Mouse (Mus musculus): Measurements from ENCODE around the gene Lss. TPM values are rescaled to one million over a fixed set of nuclear protein-coding genes. Genes with fewer than 3 reads are reported as not detected.

Lss gene
- total RNA-seq (2021): 1 to 10 TPM; 6.7 to 8.0 TPM

DNA sequence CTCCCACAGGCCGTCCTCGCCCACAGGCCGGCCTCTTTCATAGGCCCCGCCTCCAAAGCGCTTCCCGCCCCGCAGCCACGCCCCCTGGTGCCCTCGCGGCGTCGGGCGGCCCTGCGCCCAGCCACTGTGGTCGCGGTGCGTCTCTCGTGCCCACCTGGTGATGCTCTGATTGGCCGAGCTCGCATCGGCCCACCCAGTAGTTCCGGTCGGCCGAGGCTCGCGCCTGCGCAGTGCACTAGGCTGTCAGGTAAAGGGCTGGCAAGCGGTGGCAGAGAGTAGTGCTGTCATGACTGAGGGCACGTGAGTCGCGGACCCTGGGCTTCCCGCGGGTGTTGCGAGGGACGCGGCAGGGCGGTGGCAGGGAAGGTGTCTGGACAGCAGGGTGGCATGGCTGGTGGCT lies at the start of gene Lss:
Gene Lss, plus strand, starts transcription at position 214 of the 400 bp plus-strand sequence.
- DNase-seq: peak; percentile 95
- intact Hi-C loops (cut with DNase I): loop anchor here (5.0 kb wide), 1 partner anchor 201 kb away; no protein-coding TSS in a partner anchor

DNA sequence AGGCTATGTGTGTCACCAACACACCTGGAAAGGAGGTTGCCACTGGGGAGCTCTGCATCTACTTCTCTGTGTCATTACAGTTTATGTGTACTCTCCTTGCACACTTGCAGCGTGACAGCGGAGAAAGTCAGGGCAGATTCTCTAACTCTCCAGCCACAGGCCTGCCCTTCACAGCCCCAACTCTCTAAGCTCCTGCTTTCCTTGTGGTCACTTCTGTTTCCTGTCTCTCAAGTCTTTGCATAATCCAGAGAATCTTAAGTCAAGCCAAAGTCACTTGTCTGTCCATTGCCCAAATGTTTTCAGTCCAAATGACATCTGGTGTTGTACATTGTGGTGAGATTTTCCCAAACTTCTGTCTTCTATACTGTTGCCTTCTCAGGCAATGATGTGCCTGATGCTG lies 45.1 kb upstream of the Lss start:
- DNase-seq: no peak
- intact Hi-C loops (cut with DNase I): no loop called here

GRCm38 (mm10) chr10:76488265-76488664 lies 43.1 kb upstream of the Lss start:
- no peak for DNase-seq
- intact Hi-C loops (cut with DNase I): no loop called here

- intact Hi-C loops (cut with DNase I): no loop called here
- no peak for DNase-seq
Measured at GRCm38 (mm10) chr10:76489205-76489604, 42.2 kb upstream of the Lss start.

DNA sequence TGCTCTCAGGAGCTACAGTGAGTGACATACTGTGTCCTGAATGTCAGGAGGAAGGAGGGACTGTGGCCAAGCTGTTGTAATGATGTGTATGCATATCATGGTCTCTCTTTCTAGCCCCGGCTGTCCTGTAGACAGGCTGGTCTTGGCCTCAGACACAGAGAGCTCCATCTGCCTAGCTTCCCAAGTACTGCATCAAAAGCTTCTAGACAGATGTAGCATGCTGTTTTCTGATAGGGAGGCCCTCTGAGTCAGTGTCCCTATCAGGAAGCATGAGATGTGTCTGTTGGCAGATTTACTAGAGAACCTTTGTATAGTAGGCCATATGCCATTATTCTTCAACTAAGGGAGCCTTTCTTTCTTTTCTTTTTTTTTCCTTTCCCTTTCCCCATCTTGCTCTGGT lies 37.9 kb upstream of the Lss start:
- intact Hi-C loops (cut with DNase I): no loop called here
- DNase-seq: no peak

DNA sequence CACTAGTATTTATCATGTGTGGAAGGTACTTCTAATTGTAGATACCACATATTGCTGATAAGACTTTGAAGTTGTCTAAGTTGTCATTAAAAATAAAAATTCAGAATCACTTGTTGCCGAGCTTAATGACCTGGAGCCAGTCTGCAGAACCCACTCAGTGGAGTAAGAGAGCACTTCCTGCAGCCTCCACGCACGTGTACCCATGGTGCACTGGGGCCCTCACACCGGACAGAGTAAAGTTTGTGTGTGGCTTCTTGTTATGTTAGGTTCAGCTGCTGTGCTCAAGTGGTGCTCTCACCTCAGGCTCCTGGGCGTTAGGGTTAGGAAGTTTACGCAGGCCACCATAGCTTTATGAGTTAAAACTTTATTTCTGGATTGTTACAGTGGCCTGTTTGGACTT lies 35.9 kb upstream of the Lss start:
- DNase-seq: peak in 1 of 2 experiments; percentile 11
- intact Hi-C loops (cut with DNase I): no loop called here

GRCm38 (mm10) chr10:76496366-76496765 lies 35.0 kb upstream of the Lss start:
- intact Hi-C loops (cut with DNase I): no loop called here

DNA sequence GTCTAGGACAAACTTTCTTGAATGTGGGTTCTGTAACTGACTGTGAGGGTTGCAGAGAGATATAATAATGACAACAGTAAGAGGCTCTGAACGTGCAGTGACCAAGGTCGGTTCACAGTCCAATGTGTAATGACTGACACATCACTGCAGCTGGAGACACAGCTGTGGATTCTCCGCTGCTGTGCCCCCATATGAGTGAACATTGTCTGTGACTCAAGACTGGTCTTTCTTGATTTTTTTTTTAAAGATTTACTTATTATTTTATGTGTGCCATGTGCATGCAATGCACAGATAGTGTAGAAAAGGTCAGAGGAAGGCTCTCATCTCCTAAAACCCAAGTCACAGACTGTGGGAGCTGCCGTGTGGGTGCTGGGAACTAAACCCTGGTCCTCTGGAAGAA lies 33.9 kb upstream of the Lss start:
- no peak for DNase-seq
- intact Hi-C loops (cut with DNase I): no loop called here

More at GRCm38 (mm10) chr10:76496366-76496765, 35.0 kb upstream of the Lss start:
- peak; percentile 26 to 28 for DNase-seq

GRCm38 (mm10) chr10:76504271-76504943 lies 27.0 kb upstream of the Lss start:
- intact Hi-C loops (cut with DNase I): no loop called here

DNA sequence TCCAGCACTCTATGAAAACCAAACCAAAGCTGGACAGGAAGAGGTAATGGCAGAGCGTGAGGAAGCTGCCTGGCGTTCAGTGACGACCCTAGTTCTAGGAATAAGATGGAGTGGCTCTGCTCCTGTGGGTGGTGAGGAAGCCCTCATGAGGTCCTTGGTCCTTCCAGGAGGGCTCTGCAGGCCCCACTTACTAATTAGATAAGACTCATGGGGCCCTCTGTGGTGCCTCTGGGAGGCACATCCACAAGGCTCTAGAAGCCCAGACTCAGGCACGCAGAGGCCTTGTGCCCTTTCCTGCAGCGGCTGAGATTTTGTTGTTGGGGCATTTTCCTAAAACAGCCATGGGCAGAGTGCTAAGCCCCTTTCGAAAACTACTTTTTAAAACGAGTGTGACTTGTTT lies 25.5 kb upstream of the Lss start:
- intact Hi-C loops (cut with DNase I): no loop called here
- no peak for DNase-seq

More at GRCm38 (mm10) chr10:76504271-76504943, 27.0 kb upstream of the Lss start:
- DNase-seq: no peak

DNA sequence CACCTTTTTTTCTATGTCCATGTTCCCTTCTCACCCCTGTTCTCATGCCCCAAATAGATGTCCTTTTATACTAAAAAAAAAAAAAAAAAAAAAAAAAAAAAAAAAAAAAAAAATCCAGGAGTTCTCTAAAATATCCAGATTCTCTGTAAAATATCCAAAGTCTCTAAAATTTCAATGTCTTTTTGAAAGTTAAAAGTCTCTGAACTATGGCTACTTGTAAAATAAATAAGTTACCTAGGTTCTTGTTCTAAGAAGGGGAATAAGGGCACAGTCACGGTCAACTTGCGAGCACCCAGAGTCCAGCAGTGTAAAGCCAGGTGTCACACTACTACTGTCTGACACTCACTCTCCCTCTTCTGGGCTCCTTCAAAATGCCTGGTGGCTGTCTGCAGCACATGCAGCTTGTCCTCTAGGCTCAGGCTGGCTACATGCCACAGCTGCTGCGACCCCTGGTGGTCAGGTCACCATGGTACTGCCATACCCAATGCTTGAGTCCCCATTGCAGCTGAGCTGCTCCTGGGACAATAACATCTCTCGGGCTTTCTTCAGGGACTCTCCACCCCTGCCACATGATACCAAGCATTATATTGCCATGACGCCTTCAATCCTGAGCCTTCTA lies 18.3 kb upstream of the Lss start:
- intact Hi-C loops (cut with DNase I): loop anchor here (2.0 kb wide), 1 partner anchor 222 kb away; no protein-coding TSS in a partner anchor
- DNase-seq: peak; percentile 85 to 93

GRCm38 (mm10) chr10:76530922-76531321 lies 466 bp upstream of the Lss start:
- intact Hi-C loops (cut with DNase I): loop anchor here (5.0 kb wide), 1 partner anchor 201 kb away; no protein-coding TSS in a partner anchor
- no peak for DNase-seq

DNA sequence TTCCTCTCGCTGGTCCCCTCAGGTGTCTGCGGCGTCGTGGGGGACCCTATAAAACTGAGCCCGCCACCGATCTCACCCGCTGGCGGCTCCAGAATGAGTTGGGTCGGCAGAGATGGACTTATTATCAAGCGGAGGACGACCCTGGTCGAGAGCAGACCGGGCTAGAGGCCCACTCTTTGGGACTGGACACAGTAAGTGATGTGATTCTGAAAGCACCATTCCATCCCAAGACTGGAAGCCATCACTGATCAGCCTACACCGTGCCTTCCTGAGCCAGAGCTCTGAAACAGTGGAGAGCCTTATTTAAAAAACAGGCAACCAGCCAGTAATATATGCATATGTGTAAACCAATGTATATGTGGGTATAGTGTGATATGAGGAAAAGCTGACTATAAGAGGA lies 440 bp downstream of the Lss start:
- no peak for DNase-seq
- intact Hi-C loops (cut with DNase I): loop anchor here (5.0 kb wide), 1 partner anchor 200 kb away; no protein-coding TSS in a partner anchor

DNA sequence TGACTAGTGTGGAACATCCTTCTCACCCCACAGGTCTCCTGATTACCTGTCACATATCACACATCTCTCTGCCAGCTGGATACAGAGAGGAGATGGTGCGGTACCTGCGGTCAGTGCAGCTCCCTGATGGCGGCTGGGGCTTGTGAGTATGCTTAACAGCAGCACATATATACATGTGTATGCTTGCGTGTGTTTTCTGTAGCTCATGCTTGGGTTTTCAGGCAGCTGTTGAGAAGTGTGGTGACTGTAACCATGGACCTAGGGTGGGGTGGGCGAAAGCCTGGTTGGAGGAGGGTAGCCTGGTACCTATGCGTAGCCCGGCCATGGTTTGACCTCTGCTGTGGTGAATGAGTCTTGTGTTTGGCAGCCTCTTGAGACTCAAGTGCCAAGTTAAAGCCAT lies 4.1 kb downstream of the Lss start:
- intact Hi-C loops (cut with DNase I): no loop called here

GRCm38 (mm10) chr10:76537619-76538018 lies 6.2 kb downstream of the Lss start:
- intact Hi-C loops (cut with DNase I): no loop called here
- DNase-seq: no peak

More for the DNA sequence above, 4.1 kb downstream of the Lss start:
- DNase-seq: no peak

DNA sequence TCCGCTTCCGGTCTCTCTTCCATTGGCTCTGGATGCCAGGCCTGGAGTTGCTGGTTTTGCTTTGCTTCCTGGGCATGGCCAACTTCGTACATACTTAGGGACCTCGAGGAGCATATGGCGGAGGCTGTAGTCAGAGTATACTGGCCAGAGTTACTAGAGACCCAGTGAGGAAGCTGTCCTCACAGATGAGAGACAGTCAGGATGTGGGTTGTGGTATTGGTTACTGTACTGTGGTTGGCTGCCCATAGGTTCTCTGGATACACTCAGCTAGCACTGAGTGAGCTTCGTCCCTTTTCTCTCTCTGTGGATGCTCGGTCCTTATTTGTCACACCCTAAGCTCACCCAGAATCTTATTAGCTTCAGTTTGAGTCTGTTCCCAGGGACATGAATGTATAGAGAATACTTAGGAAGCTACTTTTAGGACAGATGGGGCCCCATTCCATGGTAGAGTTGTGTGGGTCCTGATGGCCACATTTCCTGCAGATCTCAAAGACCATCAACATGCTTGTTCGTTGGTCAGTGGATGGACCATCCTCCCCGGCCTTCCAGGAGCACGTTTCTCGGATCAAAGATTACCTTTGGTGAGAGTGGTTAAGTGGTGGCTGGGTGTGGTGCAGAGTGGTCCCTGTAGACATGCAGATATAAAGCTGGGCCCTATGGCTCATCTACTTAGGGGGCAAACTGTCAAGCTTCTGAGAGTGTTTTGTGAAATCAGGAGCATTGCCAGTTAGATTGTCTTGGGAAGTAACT lies 10.1 kb downstream of the Lss start:
- intact Hi-C loops (cut with DNase I): no loop called here
- no peak for DNase-seq

DNA sequence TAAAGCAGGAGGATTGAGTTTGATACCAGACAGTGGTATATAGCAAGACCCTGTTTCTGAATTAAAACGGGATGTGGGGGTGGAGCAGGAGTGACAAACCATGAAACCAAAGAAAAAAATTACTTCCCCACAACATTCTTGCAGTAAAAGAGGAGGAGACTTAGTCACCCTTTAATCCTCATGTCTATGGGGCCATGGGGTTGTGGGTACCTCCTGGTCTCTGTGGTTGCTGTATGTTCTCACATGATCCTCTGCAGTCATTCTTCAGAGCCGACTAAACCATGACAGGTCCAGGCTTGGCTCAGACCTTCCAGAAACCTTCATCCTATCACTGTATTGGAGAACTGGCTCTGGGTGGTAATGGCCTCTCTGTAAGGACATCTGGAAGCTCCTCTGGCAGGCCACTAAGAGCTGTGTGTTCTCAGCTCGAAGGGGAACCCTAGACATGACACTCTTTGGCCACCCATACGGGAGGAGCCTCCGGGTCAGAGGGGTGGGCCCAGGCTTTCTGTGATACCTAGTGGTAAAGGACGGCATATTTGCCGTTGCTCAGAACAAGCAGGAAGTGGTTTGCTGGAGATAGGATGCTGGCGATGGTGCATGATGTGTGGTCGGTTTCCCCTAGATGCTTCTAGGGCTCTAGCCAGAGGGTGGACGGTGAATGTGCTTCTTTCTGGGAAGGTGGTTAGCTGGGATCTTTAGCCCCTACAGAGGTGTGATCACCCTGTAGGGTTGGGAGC lies 11.4 kb downstream of the Lss start:
- DNase-seq: no peak
- intact Hi-C loops (cut with DNase I): no loop called here

- DNase-seq: no peak
- intact Hi-C loops (cut with DNase I): no loop called here
Measured at GRCm38 (mm10) chr10:76546566-76546965, 15.2 kb downstream of the Lss start.

DNA sequence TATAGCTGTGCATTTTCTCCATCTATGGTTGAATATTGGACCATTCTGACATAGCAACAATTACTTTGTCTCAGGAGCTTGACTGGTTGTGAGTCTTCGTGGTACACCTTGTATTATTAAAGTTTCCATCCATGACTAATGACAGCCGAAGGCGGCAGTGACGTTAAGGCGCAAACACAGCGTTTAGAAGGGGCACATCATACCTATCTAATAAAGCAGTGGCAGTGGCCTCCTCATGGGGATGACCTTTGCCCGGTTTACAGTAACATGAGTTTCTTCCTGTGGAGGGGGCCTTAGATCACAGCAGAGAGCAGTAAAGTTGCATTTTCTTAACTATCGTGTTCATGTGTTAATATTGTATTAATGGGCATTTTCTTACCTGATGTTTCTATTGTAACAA lies 16.8 kb downstream of the Lss start:
- DNase-seq: no peak
- intact Hi-C loops (cut with DNase I): no loop called here

DNA sequence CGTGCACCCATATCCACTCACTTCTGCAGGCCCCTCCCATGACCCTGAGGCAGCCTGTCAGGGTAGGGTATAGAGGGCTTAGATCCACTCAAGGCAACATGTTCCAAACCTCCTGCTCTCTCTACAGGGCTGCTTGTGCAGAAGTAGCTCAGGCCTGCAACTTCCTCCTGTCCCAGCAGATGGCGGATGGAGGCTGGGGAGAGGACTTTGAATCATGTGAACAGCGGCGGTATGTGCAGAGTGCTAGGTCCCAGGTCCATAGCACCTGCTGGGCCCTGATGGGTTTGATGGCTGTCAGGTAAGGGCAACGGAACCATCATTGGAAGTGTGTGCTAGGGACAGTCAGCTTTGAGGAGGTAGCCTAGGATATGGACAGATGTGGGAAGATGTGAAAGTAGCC lies 19.1 kb downstream of the Lss start:
- intact Hi-C loops (cut with DNase I): loop anchor here (2.0 kb wide), 2 partner anchors 72 to 184 kb away; partner anchors contain the start of gene Col6a2
- peak in 1 of 2 experiments; percentile 21 for DNase-seq

GRCm38 (mm10) chr10:76551556-76551955 lies 20.2 kb downstream of the Lss start:
- intact Hi-C loops (cut with DNase I): loop anchor here (2.0 kb wide), 2 partner anchors 71 to 183 kb away; partner anchors contain the start of gene Col6a2

More at GRCm38 (mm10) chr10:76551556-76551955, 20.2 kb downstream of the Lss start:
- DNase-seq: no peak

Data from heart, postnatal 10 days (tissue).